Mouse (Mus musculus) urinary bladder, postnatal 25 days (tissue): ENCODE data around the gene Cd40lg.

ENCODE experiments used
- DNase-seq: peaks from one replicate; pipeline ENCODE4 v3.0.0; 2022; ENCODE audit warnings: low spot score

Cd40lg gene

DNA sequence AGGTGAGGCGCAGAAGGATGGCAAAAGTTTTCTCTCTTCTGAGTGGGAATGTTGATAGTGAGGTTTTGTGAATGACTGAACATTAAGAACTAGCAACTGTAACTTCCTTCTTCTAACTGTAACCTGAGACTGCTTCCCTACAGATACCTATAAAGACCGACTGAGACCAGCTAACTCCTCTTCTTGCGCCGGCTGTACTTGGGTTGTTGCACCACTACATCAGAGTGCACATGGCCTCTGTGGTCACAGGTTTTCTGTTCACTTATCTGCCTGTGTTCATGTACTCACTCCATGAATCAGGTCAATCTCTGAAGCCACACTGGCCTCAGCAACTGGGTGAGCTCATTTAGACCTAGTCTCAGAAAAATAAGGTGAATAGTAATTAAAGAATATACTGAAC is 51.6 kb downstream of the Cd40lg start:
- no peak for DNase-seq
